Mouse (Mus musculus): ENCODE data around the gene Plekhd1. TPM values are rescaled to one million over a fixed set of nuclear protein-coding genes. Genes with fewer than 3 reads are reported as not detected.

Plekhd1 gene
- polyA plus RNA-seq, 1 experiment from 2014 or later = 0.74 TPM

GRCm38 (mm10) chr12:80706208-80706914 is 14.0 kb downstream of the Plekhd1 start:
- H3K4me3 ChIP-seq = no peak overlapping the region
- no peak overlapping the region for H3K9ac ChIP-seq
- no peak overlapping the region for H3K4me2 ChIP-seq
- ATAC-seq = peak; percentile 55
- H3K4me1 ChIP-seq = peaks cover 17% of the 10 kb centered on the region
- WGBS = 58% methylated on average over 11 of the region's 11 CpGs
- no peaks in the 10 kb centered on the region for H3K9me3 ChIP-seq (replicated peaks)
- H3K27ac ChIP-seq = no peak overlapping the region
- H3K27me3 ChIP-seq = no peaks in the 10 kb centered on the region
- no peaks in the 10 kb centered on the region for H3K36me3 ChIP-seq (ENCODE audit: poor library complexity, severe bottlenecking)

- no peak overlapping the region for H3K9ac ChIP-seq
- peak; percentile 86 for ATAC-seq
- H3K27ac ChIP-seq = no peak overlapping the region
- no peak overlapping the region for H3K4me2 ChIP-seq
- H3K4me1 ChIP-seq = peaks cover 17% of the 10 kb centered on the region
- 57% methylated on average over 6 of the region's 6 CpGs for WGBS
- no peaks in the 10 kb centered on the region for H3K36me3 ChIP-seq (ENCODE audit: poor library complexity, severe bottlenecking)
- H3K4me3 ChIP-seq = no peak overlapping the region
- no peaks in the 10 kb centered on the region for H3K9me3 ChIP-seq (replicated peaks)
- H3K27me3 ChIP-seq = no peaks in the 10 kb centered on the region
Measured at GRCm38 (mm10) chr12:80706915-80707604, 14.7 kb downstream of the Plekhd1 start.

- Histone ChIP-seq H3K36me3 (ENCODE audit: poor library complexity, severe bottlenecking) (no peaks in the 10 kb centered on the region), H3K9ac (no peak overlapping the region), H3K4me1 (no peaks in the 10 kb centered on the region), H3K9me3 (replicated peaks) (no peaks in the 10 kb centered on the region), H3K4me3 (no peak overlapping the region), H3K27me3 (no peaks in the 10 kb centered on the region), H3K27ac (no peak overlapping the region), H3K4me2 (no peak overlapping the region)
- no peak for ATAC-seq
- WGBS = 81% methylated on average over 6 of the region's 6 CpGs
Measured at GRCm38 (mm10) chr12:80715915-80716314, 23.5 kb downstream of the Plekhd1 start.

GRCm38 (mm10) chr12:80719141-80719540 is 26.8 kb downstream of the Plekhd1 start:
- no peak for ATAC-seq
- Histone ChIP-seq H3K4me3 (no peak overlapping the region), H3K9me3 (replicated peaks) (no peaks in the 10 kb centered on the region), H3K27ac (no peak overlapping the region), H3K4me2 (no peak overlapping the region), H3K36me3 (ENCODE audit: poor library complexity, severe bottlenecking) (no peaks in the 10 kb centered on the region), H3K4me1 (no peaks in the 10 kb centered on the region), H3K9ac (no peak overlapping the region), H3K27me3 (no peaks in the 10 kb centered on the region)
- 76% methylated on average over 2 of the region's 2 CpGs for WGBS

- Histone ChIP-seq H3K4me3 (no peak overlapping the region), H3K9ac (no peak overlapping the region), H3K4me1 (no peaks in the 10 kb centered on the region), H3K27me3 (no peaks in the 10 kb centered on the region), H3K9me3 (replicated peaks) (no peaks in the 10 kb centered on the region), H3K27ac (no peak overlapping the region), H3K36me3 (ENCODE audit: poor library complexity, severe bottlenecking) (no peaks in the 10 kb centered on the region), H3K4me2 (no peak overlapping the region)
- 61% methylated on average over 12 of the region's 12 CpGs for WGBS
- ATAC-seq = no peak
Measured at GRCm38 (mm10) chr12:80720507-80720906, 28.1 kb downstream of the Plekhd1 start.

GRCm38 (mm10) chr12:80721458-80721857 is 29.1 kb downstream of the Plekhd1 start:
- Histone ChIP-seq H3K36me3 (ENCODE audit: poor library complexity, severe bottlenecking) (no peaks in the 10 kb centered on the region), H3K4me2 (no peak overlapping the region), H3K27me3 (no peaks in the 10 kb centered on the region), H3K9ac (no peak overlapping the region), H3K4me1 (no peaks in the 10 kb centered on the region), H3K9me3 (replicated peaks) (no peaks in the 10 kb centered on the region), H3K27ac (no peak overlapping the region), H3K4me3 (no peak overlapping the region)
- ATAC-seq = no peak
- WGBS = 84% methylated on average over 14 of the region's 15 CpGs

GRCm38 (mm10) chr12:80724853-80725559 is 32.6 kb downstream of the Plekhd1 start:
- no peak for ATAC-seq
- H3K27ac ChIP-seq = no peak overlapping the region
- 24% methylated on average over 10 of the region's 10 CpGs for WGBS

GRCm38 (mm10) chr12:80728207-80728606 is 35.8 kb downstream of the Plekhd1 start:
- H3K27ac ChIP-seq = no peak overlapping the region
- H3K4me3 ChIP-seq = no peak overlapping the region
- 0 out of 2 replicates have a peak, but pooled peaks cover 3% of the 10 kb centered on the region for H3K27me3 ChIP-seq
- no peaks in the 10 kb centered on the region for H3K9me3 ChIP-seq (replicated peaks)
- ATAC-seq = no peak
- H3K4me2 ChIP-seq = no peak overlapping the region
- H3K36me3 ChIP-seq (ENCODE audit: poor library complexity, severe bottlenecking) = no peaks in the 10 kb centered on the region
- no peaks in the 10 kb centered on the region; the same call in 1 of the 2 replicates for H3K4me1 ChIP-seq
- H3K9ac ChIP-seq = no peak overlapping the region
- WGBS = 36% methylated on average over 1 of the region's 1 CpGs

More at GRCm38 (mm10) chr12:80724853-80725559, 32.6 kb downstream of the Plekhd1 start:
- no peaks in the 10 kb centered on the region for H3K4me1 ChIP-seq
- no peaks in the 10 kb centered on the region for H3K36me3 ChIP-seq (ENCODE audit: poor library complexity, severe bottlenecking)
- no peak overlapping the region for H3K9ac ChIP-seq
- H3K4me3 ChIP-seq = no peak overlapping the region
- 0 out of 2 replicates have a peak, but pooled peaks cover 3% of the 10 kb centered on the region for H3K27me3 ChIP-seq
- H3K4me2 ChIP-seq = no peak overlapping the region
- no peaks in the 10 kb centered on the region for H3K9me3 ChIP-seq (replicated peaks)

- no peak overlapping the region for H3K4me2 ChIP-seq
- H3K4me3 ChIP-seq = no peak overlapping the region
- H3K9me3 ChIP-seq (replicated peaks) = no peaks in the 10 kb centered on the region
- H3K36me3 ChIP-seq (ENCODE audit: poor library complexity, severe bottlenecking) = no peaks in the 10 kb centered on the region
- H3K27me3 ChIP-seq = 0 out of 2 replicates have a peak, but pooled peaks cover 3% of the 10 kb centered on the region
- WGBS = 46% methylated on average over 2 of the region's 2 CpGs
- no peak overlapping the region for H3K27ac ChIP-seq
- no peaks in the 10 kb centered on the region; the same call in 1 of the 2 replicates for H3K4me1 ChIP-seq
- no peak overlapping the region for H3K9ac ChIP-seq
- no peak for ATAC-seq
Measured at GRCm38 (mm10) chr12:80728814-80729213, 36.4 kb downstream of the Plekhd1 start.

GRCm38 (mm10) chr12:80729758-80730530 is 37.6 kb downstream of the Plekhd1 start:
- ATAC-seq = peak; percentile 16
- Histone ChIP-seq H3K27ac (no peak overlapping the region), H3K4me2 (no peak overlapping the region), H3K27me3 (0 out of 2 replicates have a peak, but pooled peaks cover 3% of the 10 kb centered on the region), H3K9ac (no peak overlapping the region), H3K4me1 (peaks cover 7% of the 10 kb centered on the region), H3K4me3 (no peak overlapping the region), H3K36me3 (ENCODE audit: poor library complexity, severe bottlenecking) (no peaks in the 10 kb centered on the region), H3K9me3 (replicated peaks) (no peaks in the 10 kb centered on the region)
- 83% methylated on average over 12 of the region's 12 CpGs for WGBS

- peak overlapping the region; percentile 31 for H3K27ac ChIP-seq
Measured at GRCm38 (mm10) chr12:80730567-80730966, 38.2 kb downstream of the Plekhd1 start.

More at GRCm38 (mm10) chr12:80730567-80730966, 38.2 kb downstream of the Plekhd1 start:
- H3K9me3 ChIP-seq (replicated peaks) = no peaks in the 10 kb centered on the region
- no peak overlapping the region for H3K9ac ChIP-seq
- 0 out of 2 replicates have a peak, but pooled peaks cover 3% of the 10 kb centered on the region for H3K27me3 ChIP-seq
- peaks cover 13% of the 10 kb centered on the region for H3K4me1 ChIP-seq
- H3K4me2 ChIP-seq = peak overlapping the region; percentile 24
- H3K4me3 ChIP-seq = no peak overlapping the region
- ATAC-seq = peak; percentile 86
- H3K36me3 ChIP-seq (ENCODE audit: poor library complexity, severe bottlenecking) = no peaks in the 10 kb centered on the region
- WGBS = 6% methylated on average over 9 of the region's 9 CpGs

Data from forebrain, embryonic 13.5 days (tissue).